Mouse (Mus musculus): ENCODE measurements around the gene Zfp655.
"Not testable (repeated sequence)": the region's sequence is repeated elsewhere in the genome, so short reads cannot be mapped to it uniquely, and the experiment has no call there.

Zfp655 gene

GRCm38 (mm10) chr5:145219981-145220380, 11.5 kb upstream of the Zfp655 start:
- no peak for DNase-seq (ENCODE audit: extremely low read depth, low read depth)

GRCm38 (mm10) chr5:145222840-145223239, 8.7 kb upstream of the Zfp655 start:
- DNase-seq (ENCODE audit: extremely low read depth, low read depth), result no peak

- DNase-seq (ENCODE audit: extremely low read depth, low read depth), result no peak
Observed at GRCm38 (mm10) chr5:145223395-145223794, 8.1 kb upstream of the Zfp655 start.

- DNase-seq (ENCODE audit: extremely low read depth, low read depth), result no peak
Observed at GRCm38 (mm10) chr5:145226453-145226852, 5.1 kb upstream of the Zfp655 start.

- DNase-seq (ENCODE audit: extremely low read depth, low read depth), result not testable (repeated sequence)
Observed at GRCm38 (mm10) chr5:145229283-145229682, 2.2 kb upstream of the Zfp655 start.

GRCm38 (mm10) chr5:145230641-145231040, 874 bp upstream of the Zfp655 start:
- DNase-seq (ENCODE audit: extremely low read depth, low read depth), result no peak

- DNase-seq (ENCODE audit: extremely low read depth, low read depth), result no peak
Observed at GRCm38 (mm10) chr5:145231893-145232411, 437 bp downstream of the Zfp655 start.

- DNase-seq (ENCODE audit: extremely low read depth, low read depth), result no peak
Observed at GRCm38 (mm10) chr5:145234636-145235035, 3.1 kb downstream of the Zfp655 start.

GRCm38 (mm10) chr5:145249520-145249919, 18.0 kb downstream of the Zfp655 start:
- no peak for DNase-seq (ENCODE audit: extremely low read depth, low read depth)

- not testable (repeated sequence) for DNase-seq (ENCODE audit: extremely low read depth, low read depth)
Observed at GRCm38 (mm10) chr5:145273568-145273967, 42.1 kb downstream of the Zfp655 start.

- DNase-seq (ENCODE audit: extremely low read depth, low read depth), result no peak
Observed at GRCm38 (mm10) chr5:145279948-145280347, 48.4 kb downstream of the Zfp655 start.

- peak; percentile 85 for DNase-seq (ENCODE audit: extremely low read depth, low read depth)
Observed at GRCm38 (mm10) chr5:145280371-145281143, 49.0 kb downstream of the Zfp655 start, which contains the start of gene Zscan25. Gene Zscan25 (plus strand): TSS chr5:145280500.

GRCm38 (mm10) chr5:145288382-145288781, 56.9 kb downstream of the Zfp655 start:
- no peak for DNase-seq (ENCODE audit: extremely low read depth, low read depth)

- DNase-seq (ENCODE audit: extremely low read depth, low read depth), result no peak
Observed at GRCm38 (mm10) chr5:145290697-145291096, 59.2 kb downstream of the Zfp655 start.

- DNase-seq (ENCODE audit: extremely low read depth, low read depth), result no peak
Observed at GRCm38 (mm10) chr5:145292398-145292797, 60.9 kb downstream of the Zfp655 start.

All from MEL-GATA-1-ER (cell line).